Mouse (Mus musculus) lung, embryonic 14.5 days (tissue): ENCODE measurements at regions not wholly inside any gene's neighbourhood (a gene's known extent, or its start where the extent isn't known, plus 50 kb on each side); places are given as distances from the start of the nearest gene placed in this dataset.

Experiments used
- ATAC-seq: fragments of 200-750 bp; cut with Nextera tagmentation; 2 replicates; pipeline ENCODE4 v1.8.0; 2017; ENCODE audit warnings: mild to moderate bottlenecking, moderate TSS enrichment, moderate library complexity; ENCODE audit not compliant: insufficient read depth
- DNase-seq: peaks from one replicate; pipeline ENCODE4 v3.0.0-alpha.2; 2015
- H3K27ac ChIP-seq: fragments of 300-500 bp; sonication (generic); 2 replicates; pipeline ENCODE4 v1.5.1; 2014; ENCODE audit warnings: low read depth, mild to moderate bottlenecking, moderate library complexity
- H3K27me3 ChIP-seq: fragments of 300-500 bp; sonication (generic); 2 replicates; pipeline ENCODE4 v1.6.1; 2014; ENCODE audit warnings: low read length, control low read depth; ENCODE audit not compliant: insufficient read depth
- H3K36me3 ChIP-seq: fragments of 300-500 bp; sonication (generic); 2 replicates; pipeline ENCODE4 v1.6.1; 2014; ENCODE audit warnings: control low read depth; ENCODE audit not compliant: insufficient read depth
- H3K4me1 ChIP-seq: fragments of 300-500 bp; sonication (generic); 2 replicates; pipeline ENCODE4 v1.6.1; 2014; ENCODE audit warnings: antibody characterized with exemption, control low read depth; ENCODE audit not compliant: insufficient read depth
- H3K4me2 ChIP-seq: fragments of 300-500 bp; sonication (generic); 2 replicates; pipeline ENCODE4 v1.6.1; 2014; ENCODE audit warnings: mild to moderate bottlenecking
- H3K4me3 ChIP-seq: fragments of 300-500 bp; sonication (generic); 2 replicates; pipeline ENCODE4 v1.5.1; 2014; ENCODE audit warnings: low read depth, low read length
- H3K9ac ChIP-seq: fragments of 300-500 bp; sonication (generic); 2 replicates; pipeline ENCODE4 v1.6.1; 2014
- H3K9me3 ChIP-seq: fragments of 300-500 bp; sonication (generic); 2 replicates; pipeline ENCODE4 v1.6.1; 2016; ENCODE audit warnings: low read depth, low read length, control low read depth
- CTCF ChIP-seq: IDR thresholded peaks from 2 replicates; pipeline ENCODE4 v1.5.1; 2016; ENCODE audit warnings: antibody characterized with exemption, low read depth
- WGBS: fragments of 180-500 bp; shearing (Covaris S2); extraction: QIAGEN DNeasy Blood & Tissue Kit; methylation state at CpG from one replicate; pipeline ENCODE4 v1.1.7; 2014; 5-methylcytosine and 5-hydroxymethylcytosine counted together

GRCm38 (mm10) chr3:149436944-149437343 is 446.6 kb upstream of the Adgrl2 start:
- Histone ChIP-seq H3K4me2 (no peak overlapping the region), H3K4me3 (no peak overlapping the region), H3K9me3 (no peaks in the 10 kb centered on the region), H3K27ac (no peak overlapping the region), H3K27me3 (no peaks in the 10 kb centered on the region), H3K9ac (no peak overlapping the region), H3K36me3 (no peaks in the 10 kb centered on the region), H3K4me1 (no peaks in the 10 kb centered on the region)
- 45% methylated on average over 6 of the region's 6 CpGs for WGBS
- no peak for TF ChIP-seq CTCF
- ATAC-seq (no peak), DNase-seq (peak; percentile 20)

- H3K36me3 ChIP-seq: no peaks in the 10 kb centered on the region
- 76% methylated on average over 8 of the region's 8 CpGs for WGBS
- no peak overlapping the region for H3K9ac ChIP-seq
- ATAC-seq (no peak), DNase-seq (no peak)
- no peaks in the 10 kb centered on the region for H3K9me3 ChIP-seq
- no peaks in the 10 kb centered on the region for H3K27me3 ChIP-seq
- H3K4me3 ChIP-seq: no peak overlapping the region
- no peak for TF ChIP-seq CTCF
- H3K4me2 ChIP-seq: no peak overlapping the region
- no peak overlapping the region for H3K27ac ChIP-seq
- H3K4me1 ChIP-seq: no peaks in the 10 kb centered on the region
Measured at GRCm38 (mm10) chr3:149436420-149436819, 446.1 kb upstream of the Adgrl2 start.

GRCm38 (mm10) chr3:149431795-149432194 is 441.4 kb upstream of the Adgrl2 start:
- DNase-seq (no peak), ATAC-seq (no peak)
- Histone ChIP-seq H3K4me3 (no peak overlapping the region), H3K9ac (no peak overlapping the region), H3K36me3 (no peaks in the 10 kb centered on the region), H3K9me3 (no peaks in the 10 kb centered on the region), H3K4me2 (no peak overlapping the region), H3K4me1 (no peaks in the 10 kb centered on the region), H3K27ac (no peak overlapping the region), H3K27me3 (no peaks in the 10 kb centered on the region)
- no peak for TF ChIP-seq CTCF
- WGBS: 93% methylated on average over 10 of the region's 10 CpGs

DNA sequence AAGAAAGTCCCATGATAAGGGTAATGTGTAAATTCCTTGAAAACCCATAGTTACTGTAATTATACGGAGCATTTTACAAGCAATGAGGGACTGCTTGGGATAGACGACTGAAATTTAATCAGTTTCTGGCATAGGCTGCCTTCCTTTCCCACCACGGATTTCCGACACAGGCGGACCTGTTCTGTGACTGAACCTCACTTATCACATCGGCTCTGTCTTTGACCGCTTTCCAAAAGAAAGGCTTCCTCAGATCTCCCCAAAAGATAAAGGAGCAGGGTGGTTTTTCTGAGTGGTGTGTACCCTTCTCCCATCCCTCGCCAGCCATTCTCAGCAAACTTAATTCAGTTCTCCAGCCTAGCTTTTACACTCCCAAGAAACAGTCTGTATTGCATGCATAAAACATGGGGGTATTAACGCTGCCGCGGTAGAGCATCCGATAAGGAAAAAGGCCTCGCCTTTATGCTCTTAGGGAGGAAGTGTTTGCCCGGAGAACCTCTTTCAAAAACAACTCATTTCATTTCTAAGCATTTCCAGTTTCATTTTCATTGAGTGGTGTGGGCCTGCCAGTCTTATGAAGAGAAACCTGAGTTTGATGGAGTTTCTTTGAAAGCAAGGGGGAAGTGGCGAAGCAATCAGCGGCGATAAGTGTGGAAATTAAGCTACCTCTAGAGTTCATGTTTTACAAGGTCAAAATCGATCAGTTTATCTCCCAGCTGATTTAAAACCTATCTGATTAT is 435.8 kb upstream of the Adgrl2 start:
- WGBS: 67% methylated on average over 18 of the region's 18 CpGs
- Histone ChIP-seq H3K4me2 (no peak overlapping the region), H3K9ac (no peak overlapping the region), H3K27me3 (no peaks in the 10 kb centered on the region), H3K36me3 (no peaks in the 10 kb centered on the region), H3K4me1 (no peaks in the 10 kb centered on the region), H3K9me3 (no peaks in the 10 kb centered on the region), H3K4me3 (no peak overlapping the region), H3K27ac (no peak overlapping the region)
- ATAC-seq: no peak
- TF ChIP-seq CTCF: no peak
- DNase-seq: no peak

GRCm38 (mm10) chr3:149424306-149424705 is 434.0 kb upstream of the Adgrl2 start:
- H3K27ac ChIP-seq: no peak overlapping the region
- 70% methylated on average over 1 of the region's 1 CpGs for WGBS
- TF ChIP-seq CTCF: no peak

GRCm38 (mm10) chr3:149423491-149423890 is 433.1 kb upstream of the Adgrl2 start:
- H3K27ac ChIP-seq: no peak overlapping the region
- no peak for TF ChIP-seq CTCF
- no peaks in the 10 kb centered on the region for H3K4me1 ChIP-seq
- DNase-seq: no peak
- no peak for ATAC-seq
- WGBS: 60% methylated on average over 9 of the region's 9 CpGs
- H3K4me2 ChIP-seq: no peak overlapping the region
- H3K9ac ChIP-seq: no peak overlapping the region
- no peaks in the 10 kb centered on the region for H3K36me3 ChIP-seq
- H3K9me3 ChIP-seq: no peaks in the 10 kb centered on the region
- no peaks in the 10 kb centered on the region for H3K27me3 ChIP-seq
- no peak overlapping the region for H3K4me3 ChIP-seq

More at GRCm38 (mm10) chr3:149424306-149424705, 434.0 kb upstream of the Adgrl2 start:
- Histone ChIP-seq H3K36me3 (no peaks in the 10 kb centered on the region), H3K27me3 (no peaks in the 10 kb centered on the region), H3K9ac (no peak overlapping the region), H3K4me3 (no peak overlapping the region), H3K4me1 (no peaks in the 10 kb centered on the region), H3K9me3 (no peaks in the 10 kb centered on the region), H3K4me2 (no peak overlapping the region)
- DNase-seq (no peak), ATAC-seq (no peak)

GRCm38 (mm10) chr3:149415081-149415480 is 424.7 kb upstream of the Adgrl2 start:
- Histone ChIP-seq H3K9me3 (no peaks in the 10 kb centered on the region), H3K9ac (no peak overlapping the region), H3K4me2 (no peak overlapping the region), H3K36me3 (no peaks in the 10 kb centered on the region), H3K27me3 (no peaks in the 10 kb centered on the region), H3K27ac (no peak overlapping the region), H3K4me1 (no peaks in the 10 kb centered on the region), H3K4me3 (no peak overlapping the region)
- DNase-seq (no peak), ATAC-seq (no peak)
- no peak for TF ChIP-seq CTCF
- WGBS: 59% methylated on average over 4 of the region's 4 CpGs
